Mouse (Mus musculus): ENCODE results near the gene Pard3. TPM values are rescaled to one million over a fixed set of nuclear protein-coding genes. Genes with fewer than 3 reads are reported as not detected.

The Pard3 gene
- polyA plus RNA-seq, 1 experiment, result 10.4 TPM

- no peak overlapping the region for H3K27ac ChIP-seq (ENCODE audit: control insufficient read depth, insufficient read depth, low read length)
- no peaks in the 10 kb centered on the region for H3K36me3 ChIP-seq (ENCODE audit: control insufficient read depth, insufficient read depth, low read length)
- H3K4me1 ChIP-seq (replicated peaks; ENCODE audit: control insufficient read depth, insufficient read depth, low read length), result no peaks in the 10 kb centered on the region; the same call in 1 of the 2 replicates
- DNase-seq, result no peak
- no peaks in the 10 kb centered on the region for H3K27me3 ChIP-seq (ENCODE audit: control insufficient read depth, insufficient read depth, low read length)
- no peak for TF ChIP-seq POLR2A (IDR thresholded peaks at IDR 0.05; ENCODE audit: control insufficient read depth, extremely low read depth, insufficient read depth, low read length, poor library complexity)
- no peak for TF ChIP-seq CTCF (IDR thresholded peaks at IDR 0.05; ENCODE audit: borderline replicate concordance, control insufficient read depth, extremely low read depth, insufficient read depth, low read length, poor library complexity)
- no peak overlapping the region for H3K4me3 ChIP-seq (ENCODE audit: control insufficient read depth, insufficient read depth, low read length)
- WGBS, result 96% methylated on average over 13 of the region's 13 CpGs
Measured at GRCm38 (mm10) chr8:127552836-127553235, 489.1 kb downstream of the Pard3 start.

DNA sequence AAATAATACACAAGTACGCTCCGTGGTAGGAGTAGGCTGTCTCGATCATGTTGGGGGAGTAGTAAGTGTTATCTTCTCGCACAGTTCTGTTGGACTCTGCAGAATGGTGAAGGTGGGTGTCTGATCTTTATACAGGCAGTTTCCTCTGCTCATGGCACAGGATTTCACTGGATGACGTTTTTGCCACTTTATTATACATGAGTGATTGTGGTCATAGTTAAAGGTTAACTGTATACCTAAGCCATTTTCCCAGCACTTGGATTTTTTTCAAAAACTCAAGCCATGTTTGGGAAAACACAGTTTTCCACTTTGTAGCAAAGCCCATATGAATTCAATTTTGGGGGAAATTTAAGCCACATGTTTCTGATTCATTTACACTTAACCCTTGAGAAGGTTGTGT is 489.9 kb downstream of the Pard3 start:
- no peak for TF ChIP-seq POLR2A (IDR thresholded peaks at IDR 0.05; ENCODE audit: control insufficient read depth, extremely low read depth, insufficient read depth, low read length, poor library complexity)
- H3K4me3 ChIP-seq (ENCODE audit: control insufficient read depth, insufficient read depth, low read length), result no peak overlapping the region
- H3K4me1 ChIP-seq (replicated peaks; ENCODE audit: control insufficient read depth, insufficient read depth, low read length), result no peaks in the 10 kb centered on the region
- no peak overlapping the region for H3K27ac ChIP-seq (ENCODE audit: control insufficient read depth, insufficient read depth, low read length)
- no peaks in the 10 kb centered on the region for H3K36me3 ChIP-seq (ENCODE audit: control insufficient read depth, insufficient read depth, low read length)
- WGBS, result 89% methylated on average over 5 of the region's 5 CpGs
- no peaks in the 10 kb centered on the region for H3K27me3 ChIP-seq (ENCODE audit: control insufficient read depth, insufficient read depth, low read length)
- DNase-seq, result no peak

DNA sequence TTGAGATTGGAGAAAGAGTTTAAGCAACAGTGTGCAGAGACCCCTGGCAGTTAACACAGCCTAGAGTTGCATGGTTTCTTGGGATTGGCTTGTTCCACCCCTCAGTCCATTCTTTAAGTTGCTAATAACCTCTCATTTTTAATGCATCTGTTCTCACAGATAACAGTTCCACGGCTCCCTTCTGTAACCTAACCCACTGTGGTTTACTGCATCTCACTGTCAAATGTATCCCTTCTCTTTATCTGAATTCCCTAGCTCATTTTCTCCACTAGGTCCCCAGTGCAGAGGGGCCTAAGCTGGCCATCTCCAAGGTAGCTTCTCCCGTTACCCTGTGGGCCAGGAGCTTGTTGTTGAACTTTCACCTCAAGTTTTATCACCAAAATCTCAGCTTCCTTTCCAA is 492.1 kb downstream of the Pard3 start:
- Histone ChIP-seq H3K27ac (ENCODE audit: control insufficient read depth, insufficient read depth, low read length) (no peak overlapping the region), H3K36me3 (ENCODE audit: control insufficient read depth, insufficient read depth, low read length) (no peaks in the 10 kb centered on the region), H3K4me1 (replicated peaks; ENCODE audit: control insufficient read depth, insufficient read depth, low read length) (no peaks in the 10 kb centered on the region), H3K27me3 (ENCODE audit: control insufficient read depth, insufficient read depth, low read length) (no peaks in the 10 kb centered on the region), H3K4me3 (ENCODE audit: control insufficient read depth, insufficient read depth, low read length) (no peak overlapping the region)
- no peak for DNase-seq
- TF ChIP-seq POLR2A (IDR thresholded peaks at IDR 0.05; ENCODE audit: control insufficient read depth, extremely low read depth, insufficient read depth, low read length, poor library complexity) (no peak), CTCF (IDR thresholded peaks at IDR 0.05; ENCODE audit: borderline replicate concordance, control insufficient read depth, extremely low read depth, insufficient read depth, low read length, poor library complexity) (no peak)
- WGBS, result 85% methylated on average over 2 of the region's 2 CpGs

DNA sequence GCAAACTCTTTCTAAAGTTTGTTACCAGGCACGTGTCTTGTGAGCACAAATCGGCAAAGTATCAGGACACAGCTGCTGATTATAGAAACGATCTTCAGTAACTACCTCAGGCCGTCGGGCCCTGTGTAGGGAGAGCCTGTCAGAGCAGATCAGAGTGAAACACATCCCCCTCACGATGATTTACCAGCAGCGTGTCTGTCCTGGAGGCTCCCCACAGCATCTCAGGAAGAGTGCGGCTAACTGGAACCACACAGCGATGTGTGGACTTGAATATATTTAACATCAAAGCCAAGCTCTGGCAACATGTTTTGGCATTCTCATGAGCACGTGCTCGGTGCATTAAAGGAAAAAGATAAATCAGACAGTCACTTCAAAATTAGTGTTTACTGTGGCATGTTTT is 493.3 kb downstream of the Pard3 start:
- Histone ChIP-seq H3K4me3 (ENCODE audit: control insufficient read depth, insufficient read depth, low read length) (no peak overlapping the region), H3K27me3 (ENCODE audit: control insufficient read depth, insufficient read depth, low read length) (no peaks in the 10 kb centered on the region), H3K4me1 (replicated peaks; ENCODE audit: control insufficient read depth, insufficient read depth, low read length) (no peaks in the 10 kb centered on the region), H3K36me3 (ENCODE audit: control insufficient read depth, insufficient read depth, low read length) (no peaks in the 10 kb centered on the region), H3K27ac (ENCODE audit: control insufficient read depth, insufficient read depth, low read length) (no peak overlapping the region)
- WGBS, result 93% methylated on average over 11 of the region's 11 CpGs
- no peak for DNase-seq
- no peak for TF ChIP-seq POLR2A (IDR thresholded peaks at IDR 0.05; ENCODE audit: control insufficient read depth, extremely low read depth, insufficient read depth, low read length, poor library complexity)
- no peak for TF ChIP-seq CTCF (IDR thresholded peaks at IDR 0.05; ENCODE audit: borderline replicate concordance, control insufficient read depth, extremely low read depth, insufficient read depth, low read length, poor library complexity)

DNA sequence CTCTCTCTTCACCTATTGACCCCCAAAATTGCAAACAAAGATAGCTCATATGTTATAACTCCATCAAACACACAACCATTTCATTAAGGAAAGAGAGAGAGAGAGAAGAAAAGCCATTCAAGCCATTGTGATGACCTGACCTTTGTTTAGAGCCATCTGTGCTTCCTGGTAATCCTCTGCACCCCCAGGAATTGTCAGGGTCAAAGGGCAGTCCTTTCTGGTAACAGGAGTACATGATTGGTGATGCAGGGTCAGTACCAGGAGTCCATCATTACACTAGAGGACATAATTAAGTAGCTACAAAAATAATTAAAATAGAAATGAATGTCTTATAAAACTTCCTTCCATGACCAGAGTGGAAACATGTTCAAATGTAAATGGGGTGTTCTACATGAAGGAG is 493.9 kb downstream of the Pard3 start:
- no peaks in the 10 kb centered on the region for H3K4me1 ChIP-seq (replicated peaks; ENCODE audit: control insufficient read depth, insufficient read depth, low read length)
- DNase-seq, result no peak
- no peaks in the 10 kb centered on the region for H3K27me3 ChIP-seq (ENCODE audit: control insufficient read depth, insufficient read depth, low read length)
- TF ChIP-seq POLR2A (IDR thresholded peaks at IDR 0.05; ENCODE audit: control insufficient read depth, extremely low read depth, insufficient read depth, low read length, poor library complexity) (no peak), CTCF (IDR thresholded peaks at IDR 0.05; ENCODE audit: borderline replicate concordance, control insufficient read depth, extremely low read depth, insufficient read depth, low read length, poor library complexity) (no peak)
- H3K36me3 ChIP-seq (ENCODE audit: control insufficient read depth, insufficient read depth, low read length), result no peaks in the 10 kb centered on the region
- H3K4me3 ChIP-seq (ENCODE audit: control insufficient read depth, insufficient read depth, low read length), result no peak overlapping the region
- H3K27ac ChIP-seq (ENCODE audit: control insufficient read depth, insufficient read depth, low read length), result no peak overlapping the region

DNA sequence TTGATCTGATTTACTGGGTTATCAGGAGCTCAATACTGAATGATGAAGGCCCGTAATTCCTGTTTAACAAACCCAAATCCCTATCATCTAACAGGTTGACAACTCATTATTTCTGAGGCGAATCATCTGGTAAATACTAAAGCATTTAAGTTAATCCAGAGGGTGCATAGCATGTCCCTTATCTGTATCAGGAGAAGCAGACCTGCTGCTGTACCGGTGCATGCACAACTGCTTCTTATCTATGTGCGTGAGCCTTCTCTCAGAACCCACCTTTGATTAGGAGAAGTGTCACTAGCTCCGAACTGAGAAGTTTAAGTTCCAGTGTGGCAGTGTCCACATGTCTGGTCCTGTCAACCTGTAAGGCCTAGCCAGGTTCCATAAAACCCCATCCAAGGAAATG is 499.9 kb downstream of the Pard3 start:
- 97% methylated on average over 5 of the region's 5 CpGs for WGBS
- H3K27ac ChIP-seq (ENCODE audit: control insufficient read depth, insufficient read depth, low read length), result no peak overlapping the region

DNA sequence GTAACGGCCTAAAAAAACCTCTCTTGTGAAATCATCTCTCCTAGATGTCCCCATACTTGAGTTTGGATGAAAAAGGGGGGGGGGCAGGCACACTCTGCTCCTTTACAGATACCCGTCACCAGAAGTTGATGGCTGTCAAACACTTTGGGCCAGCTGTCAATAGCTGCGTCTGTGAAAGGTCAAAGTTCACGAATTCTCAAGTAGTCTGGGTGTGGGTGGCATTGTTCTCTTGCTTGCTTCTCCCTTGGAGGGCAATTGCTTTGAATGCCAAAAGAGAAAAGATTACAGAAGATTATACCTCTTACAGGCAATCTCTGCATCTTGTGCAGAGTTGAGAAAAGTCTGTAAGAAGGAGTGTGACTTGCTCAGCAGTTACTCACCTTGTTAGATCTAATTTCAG is 500.7 kb downstream of the Pard3 start:
- DNase-seq, result no peak
- H3K36me3 ChIP-seq (ENCODE audit: control insufficient read depth, insufficient read depth, low read length), result no peaks in the 10 kb centered on the region
- H3K4me1 ChIP-seq (replicated peaks; ENCODE audit: control insufficient read depth, insufficient read depth, low read length), result no peaks in the 10 kb centered on the region
- H3K4me3 ChIP-seq (ENCODE audit: control insufficient read depth, insufficient read depth, low read length), result no peak overlapping the region
- WGBS, result 96% methylated on average over 4 of the region's 4 CpGs
- no peaks in the 10 kb centered on the region for H3K27me3 ChIP-seq (ENCODE audit: control insufficient read depth, insufficient read depth, low read length)
- no peak overlapping the region for H3K27ac ChIP-seq (ENCODE audit: control insufficient read depth, insufficient read depth, low read length)
- TF ChIP-seq CTCF (IDR thresholded peaks at IDR 0.05; ENCODE audit: borderline replicate concordance, control insufficient read depth, extremely low read depth, insufficient read depth, low read length, poor library complexity), result no peak
- no peak for TF ChIP-seq POLR2A (IDR thresholded peaks at IDR 0.05; ENCODE audit: control insufficient read depth, extremely low read depth, insufficient read depth, low read length, poor library complexity)

More for the DNA sequence above, 499.9 kb downstream of the Pard3 start:
- H3K36me3 ChIP-seq (ENCODE audit: control insufficient read depth, insufficient read depth, low read length), result no peaks in the 10 kb centered on the region
- H3K4me3 ChIP-seq (ENCODE audit: control insufficient read depth, insufficient read depth, low read length), result no peak overlapping the region
- no peaks in the 10 kb centered on the region for H3K27me3 ChIP-seq (ENCODE audit: control insufficient read depth, insufficient read depth, low read length)
- no peak for DNase-seq
- H3K4me1 ChIP-seq (replicated peaks; ENCODE audit: control insufficient read depth, insufficient read depth, low read length), result no peaks in the 10 kb centered on the region
- TF ChIP-seq POLR2A (IDR thresholded peaks at IDR 0.05; ENCODE audit: control insufficient read depth, extremely low read depth, insufficient read depth, low read length, poor library complexity), result no peak
- TF ChIP-seq CTCF (IDR thresholded peaks at IDR 0.05; ENCODE audit: borderline replicate concordance, control insufficient read depth, extremely low read depth, insufficient read depth, low read length, poor library complexity), result no peak
